Mouse (Mus musculus) thymus, adult 2 months (tissue): ENCODE results near the gene Josd2. TPM values are rescaled to one million over a fixed set of nuclear protein-coding genes. Genes with fewer than 3 reads are reported as not detected.

ENCODE experiments used
- DNase-seq: peaks from one replicate; pipeline ENCODE4 v3.0.0; 2021
- H3K27ac ChIP-seq: fragments of 200-500 bp; 2 replicates; pipeline ENCODE4 v1.5.1; 2012; ENCODE audit warnings: low read length, control low read depth; ENCODE audit not compliant: control insufficient read depth, insufficient read depth
- H3K27me3 ChIP-seq: fragments of 200-500 bp; 2 replicates; pipeline ENCODE4 v1.6.1; 2012; ENCODE audit warnings: mild to moderate bottlenecking, low read length, moderate library complexity, mixed read lengths; ENCODE audit not compliant: control insufficient read depth, insufficient read depth
- H3K36me3 ChIP-seq: fragments of 200-500 bp; 2 replicates; pipeline ENCODE4 v1.6.1; 2012; ENCODE audit warnings: mild to moderate bottlenecking, low read length, moderate library complexity; ENCODE audit not compliant: control insufficient read depth, insufficient read depth
- H3K4me1 ChIP-seq: fragments of 200-500 bp; replicated peaks from 2 replicates; pipeline ENCODE4 v1.6.1; 2012; ENCODE audit warnings: low read length; ENCODE audit not compliant: control insufficient read depth, insufficient read depth
- H3K4me3 ChIP-seq: fragments of 200-500 bp; 2 replicates; pipeline ENCODE4 v1.5.1; 2012; ENCODE audit warnings: mild to moderate bottlenecking, low read length, control low read depth, moderate library complexity; ENCODE audit not compliant: control insufficient read depth, insufficient read depth
- CTCF ChIP-seq: fragments of 200-500 bp; IDR thresholded peaks from 2 replicates; pipeline ENCODE4 v1.5.1; 2012; ENCODE audit warnings: mild to moderate bottlenecking, control low read depth, low read length, moderate library complexity, borderline replicate concordance; ENCODE audit not compliant: control insufficient read depth, poor library complexity, insufficient read depth; ENCODE audit errors: extremely low read depth
- POLR2A ChIP-seq: fragments of 200-500 bp; IDR thresholded peaks from 2 replicates; pipeline ENCODE4 v1.6.1; 2012; ENCODE audit warnings: mild to moderate bottlenecking, low read length, control low read depth, moderate library complexity; ENCODE audit not compliant: control insufficient read depth, poor library complexity, insufficient read depth; ENCODE audit errors: extremely low read depth
- WGBS: fragments of 180-500 bp; shearing (Covaris S2); methylation state at CpG from one replicate; pipeline ENCODE4 v1.1.7; 2018; 5-methylcytosine and 5-hydroxymethylcytosine counted together
- polyA plus RNA-seq: library from polyadenylated mRNA; depleted of rRNA; stranded (reverse); fragments of >200 nt; gene quantifications from 2 replicates; pipeline ENCODE4 v1.2.3, GENCODE M21; 2012

Gene Josd2
- polyA plus RNA-seq, 1 experiment = 142 TPM

- TF ChIP-seq CTCF = no peak
- TF ChIP-seq POLR2A = no peak
- Histone ChIP-seq H3K36me3 (no peaks in the 10 kb centered on the region), H3K27me3 (peaks cover 9% of the 10 kb centered on the region; the same call in 1 of the 2 replicates), H3K27ac (no peak overlapping the region), H3K4me3 (no peak overlapping the region), H3K4me1 (no peaks in the 10 kb centered on the region)
- DNase-seq = no peak
- WGBS = 6% methylated on average over 7 of the region's 7 CpGs
Measured at GRCm38 (mm10) chr7:44445528-44445923, 22.3 kb upstream of the Josd2 start.

DNA sequence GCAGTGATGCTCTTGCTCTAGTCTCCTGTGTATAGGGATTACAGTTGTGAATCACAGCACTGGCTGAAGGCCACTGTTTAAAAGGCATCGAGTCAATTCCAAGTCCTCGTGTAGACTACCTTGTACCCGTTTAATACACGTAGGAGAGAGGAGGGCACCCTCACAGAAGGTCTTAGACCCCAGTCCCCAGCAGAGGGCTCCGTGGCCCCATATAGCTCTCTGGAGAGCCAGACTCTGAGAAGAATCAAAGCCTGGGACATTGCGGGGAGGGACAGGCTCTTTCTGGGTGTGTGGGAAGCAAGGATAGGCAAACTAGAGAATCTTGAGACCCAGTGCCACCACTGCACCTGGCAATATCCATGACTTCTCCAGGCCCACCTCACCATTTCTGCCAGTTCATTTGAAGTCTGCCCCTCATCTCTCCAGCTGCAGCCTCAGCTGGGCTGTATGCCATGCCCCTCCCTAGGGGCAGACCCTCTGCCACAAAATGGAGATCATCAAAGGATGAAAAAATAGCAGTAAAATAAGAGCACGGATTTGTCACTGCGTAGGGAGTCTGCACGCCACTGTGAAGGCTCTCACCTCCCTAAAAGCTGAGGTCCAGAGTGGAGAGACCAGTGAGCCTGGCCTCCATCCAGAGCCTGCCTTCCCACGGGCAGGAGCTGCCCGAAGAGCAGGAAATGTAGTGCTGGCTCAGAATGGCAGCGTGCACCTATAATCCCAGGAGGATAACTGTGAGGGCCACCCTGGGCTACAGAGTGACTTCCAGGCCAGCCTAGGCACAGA is 21.5 kb upstream of the Josd2 start:
- Histone ChIP-seq H3K4me1 (no peaks in the 10 kb centered on the region), H3K27me3 (peaks cover 9% of the 10 kb centered on the region; the same call in 1 of the 2 replicates), H3K36me3 (no peaks in the 10 kb centered on the region), H3K27ac (no peak overlapping the region), H3K4me3 (no peak overlapping the region)
- 50% methylated on average over 12 of the region's 12 CpGs for WGBS
- TF ChIP-seq POLR2A (no peak), CTCF (no peak)
- no peak for DNase-seq

DNA sequence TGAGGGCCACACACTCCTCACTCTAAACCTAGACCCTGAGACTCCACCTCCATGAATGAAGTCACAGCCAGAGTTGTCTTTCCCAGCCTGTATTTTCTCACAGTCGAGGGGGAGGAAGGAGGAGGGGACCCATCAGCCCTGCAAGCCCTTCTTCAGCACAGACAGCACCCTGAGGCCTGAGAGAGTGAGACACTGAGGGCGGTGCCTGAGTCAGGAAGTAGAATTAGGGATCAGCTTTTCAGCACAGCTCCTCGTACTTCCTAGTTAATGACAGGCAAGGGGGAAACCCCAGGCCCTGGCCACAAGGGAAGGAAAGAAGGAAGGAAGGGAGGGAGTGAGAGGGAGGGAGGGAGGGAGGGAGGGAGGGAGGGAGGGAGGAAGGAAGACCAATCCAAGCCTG is 14.5 kb upstream of the Josd2 start:
- Histone ChIP-seq H3K4me1 (no peaks in the 10 kb centered on the region), H3K4me3 (no peak overlapping the region), H3K27ac (no peak overlapping the region), H3K36me3 (no peaks in the 10 kb centered on the region), H3K27me3 (no peaks in the 10 kb centered on the region)
- WGBS = 12% methylated on average over 3 of the region's 3 CpGs
- DNase-seq = no peak
- TF ChIP-seq POLR2A = no peak
- TF ChIP-seq CTCF = no peak

DNA sequence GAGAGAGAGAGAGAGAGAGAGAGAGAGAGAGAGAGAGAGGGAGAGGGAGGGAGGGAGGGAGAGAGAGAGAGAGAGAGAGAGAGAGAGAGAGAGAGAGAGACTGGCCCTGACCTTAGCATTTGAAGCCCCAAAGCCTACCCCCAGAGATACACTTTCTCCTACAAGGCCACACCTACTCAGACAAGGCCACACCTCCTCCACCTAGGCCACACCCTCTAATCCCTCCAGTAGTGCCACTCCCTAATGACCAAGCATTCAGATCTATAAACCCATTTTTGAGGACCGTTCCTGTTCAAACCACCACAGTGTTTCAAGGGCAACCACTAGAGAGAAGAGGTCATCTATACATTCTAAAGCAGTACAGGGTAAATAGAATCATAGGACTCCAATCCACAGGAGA is 11.5 kb upstream of the Josd2 start:
- TF ChIP-seq POLR2A (no peak), CTCF (no peak)
- Histone ChIP-seq H3K27me3 (no peaks in the 10 kb centered on the region), H3K27ac (no peak overlapping the region), H3K36me3 (no peaks in the 10 kb centered on the region), H3K4me3 (no peak overlapping the region), H3K4me1 (no peaks in the 10 kb centered on the region)
- 93% methylated on average over 1 of the region's 1 CpGs for WGBS
- DNase-seq = no peak

- TF ChIP-seq POLR2A = no peak
- no peak for TF ChIP-seq CTCF
- no peak for DNase-seq
- Histone ChIP-seq H3K4me1 (no peaks in the 10 kb centered on the region), H3K4me3 (no peak overlapping the region), H3K27me3 (no peaks in the 10 kb centered on the region; the same call in 1 of the 2 replicates), H3K27ac (no peak overlapping the region), H3K36me3 (no peaks in the 10 kb centered on the region)
- 71% methylated on average over 6 of the region's 6 CpGs for WGBS
Measured at GRCm38 (mm10) chr7:44460067-44460466, 7.7 kb upstream of the Josd2 start.

- no peaks in the 10 kb centered on the region for H3K4me1 ChIP-seq
- no peak overlapping the region for H3K4me3 ChIP-seq
- no peak for DNase-seq
- no peaks in the 10 kb centered on the region; the same call in 1 of the 2 replicates for H3K27me3 ChIP-seq
- H3K27ac ChIP-seq = no peak overlapping the region
- H3K36me3 ChIP-seq = no peaks in the 10 kb centered on the region
- no peak for TF ChIP-seq POLR2A
- TF ChIP-seq CTCF = no peak
- WGBS = 75% methylated on average over 31 of the region's 31 CpGs
Measured at GRCm38 (mm10) chr7:44460767-44461502, 6.8 kb upstream of the Josd2 start.
